Mouse (Mus musculus) neural tube, embryonic 12.5 days (tissue): Measurements from ENCODE around the gene Mcm5. TPM values are rescaled to one million over a fixed set of nuclear protein-coding genes. Genes with fewer than 3 reads are reported as not detected.

Experiments
- ATAC-seq: fragments of 200-750 bp; cut with Nextera tagmentation; 2 replicates; pipeline ENCODE4 v1.8.0; 2017; ENCODE audit warnings: low read depth, mild to moderate bottlenecking, moderate TSS enrichment, moderate library complexity; ENCODE audit not compliant: low FRiP score
- H3K27ac ChIP-seq: fragments of 300-500 bp; sonication (generic); 2 replicates; pipeline ENCODE4 v1.5.1; 2016
- H3K27me3 ChIP-seq: fragments of 300-500 bp; sonication (generic); replicated peaks from 2 replicates; pipeline ENCODE4 v1.6.1; 2016; ENCODE audit warnings: mild to moderate bottlenecking
- H3K36me3 ChIP-seq: fragments of 300-500 bp; sonication (generic); 2 replicates; pipeline ENCODE4 v1.6.1; 2016; ENCODE audit warnings: mild to moderate bottlenecking
- H3K4me1 ChIP-seq: fragments of 300-500 bp; sonication (generic); 2 replicates; pipeline ENCODE4 v1.6.1; 2016
- H3K4me2 ChIP-seq: fragments of 300-500 bp; sonication (generic); replicated peaks from 2 replicates; pipeline ENCODE4 v1.6.1; 2016; ENCODE audit warnings: mild to moderate bottlenecking
- H3K4me3 ChIP-seq: fragments of 300-500 bp; sonication (generic); 2 replicates; pipeline ENCODE4 v1.5.1; 2016
- H3K9ac ChIP-seq: fragments of 300-500 bp; sonication (generic); 2 replicates; pipeline ENCODE4 v1.6.1; 2016; ENCODE audit warnings: mild to moderate bottlenecking
- H3K9me3 ChIP-seq: fragments of 300-500 bp; sonication (generic); 2 replicates; pipeline ENCODE4 v1.6.1; 2016; ENCODE audit warnings: mild to moderate bottlenecking
- WGBS: fragments of 180-500 bp; shearing (Covaris S2); methylation state at CpG from one replicate; pipeline ENCODE4 v1.1.7; 2016; 5-methylcytosine and 5-hydroxymethylcytosine counted together
- polyA plus RNA-seq: library from polyadenylated mRNA; unstranded; fragments of >200 nt; fragmentation: Nextera tagmentation; extraction: Ambion mirVana; gene quantifications from 2 replicates; pipeline ENCODE4 v1.2.1, GENCODE M21; 2016

Gene Mcm5
- polyA plus RNA-seq, 1 experiment from 2014 or later, result 109 TPM

GRCm38 (mm10) chr8:75108527-75109235 lies 688 bp upstream of the Mcm5 start:
- WGBS, result under 1% methylated on average over 9 of the region's 9 CpGs
- peak; percentile 87 for ATAC-seq
- Histone ChIP-seq H3K4me2 (peak overlapping the region; percentile 79), H3K4me3 (peak overlapping the region; percentile 71), H3K27me3 (no peaks in the 10 kb centered on the region), H3K27ac (0 out of 2 replicates have a peak overlapping the region, but pooled peaks have one; percentile 8), H3K4me1 (peaks cover 19% of the 10 kb centered on the region), H3K36me3 (peaks cover 25% of the 10 kb centered on the region), H3K9ac (peak overlapping the region; percentile 66), H3K9me3 (no peaks in the 10 kb centered on the region)

- peaks cover 36% of the 10 kb centered on the region for H3K36me3 ChIP-seq
- no peaks in the 10 kb centered on the region for H3K27me3 ChIP-seq
- H3K9me3 ChIP-seq, result no peaks in the 10 kb centered on the region
- no peak for ATAC-seq
- WGBS, result 22% methylated on average over 13 of the region's 13 CpGs
- H3K4me2 ChIP-seq, result peak overlapping the region; percentile 75
- peak overlapping the region; percentile 71 for H3K4me3 ChIP-seq
- H3K27ac ChIP-seq, result no peak overlapping the region
- peak overlapping the region; percentile 63 for H3K9ac ChIP-seq
- peaks cover 19% of the 10 kb centered on the region for H3K4me1 ChIP-seq
Measured at GRCm38 (mm10) chr8:75110093-75110492, 724 bp downstream of the Mcm5 start.

- 98% methylated on average over 1 of the region's 1 CpGs for WGBS
- H3K27ac ChIP-seq, result no peak overlapping the region
- no peak overlapping the region for H3K9ac ChIP-seq
- ATAC-seq, result no peak
- no peaks in the 10 kb centered on the region for H3K4me1 ChIP-seq
- H3K9me3 ChIP-seq, result no peaks in the 10 kb centered on the region
- no peak overlapping the region for H3K4me2 ChIP-seq
- no peak overlapping the region for H3K4me3 ChIP-seq
- H3K27me3 ChIP-seq, result no peaks in the 10 kb centered on the region
- peaks cover 91% of the 10 kb centered on the region for H3K36me3 ChIP-seq
Measured at GRCm38 (mm10) chr8:75118505-75118904, 9.1 kb downstream of the Mcm5 start.

- H3K9me3 ChIP-seq, result no peaks in the 10 kb centered on the region
- H3K4me3 ChIP-seq, result no peak overlapping the region
- ATAC-seq, result no peak
- 91% methylated on average over 2 of the region's 2 CpGs for WGBS
- H3K4me1 ChIP-seq, result no peaks in the 10 kb centered on the region
- peaks cover 89% of the 10 kb centered on the region for H3K36me3 ChIP-seq
- no peaks in the 10 kb centered on the region for H3K27me3 ChIP-seq
- H3K4me2 ChIP-seq, result no peak overlapping the region
- no peak overlapping the region for H3K9ac ChIP-seq
- no peak overlapping the region for H3K27ac ChIP-seq
Measured at GRCm38 (mm10) chr8:75119287-75119686, 9.9 kb downstream of the Mcm5 start.

- Histone ChIP-seq H3K36me3 (peaks cover 88% of the 10 kb centered on the region), H3K27ac (no peak overlapping the region), H3K27me3 (no peaks in the 10 kb centered on the region), H3K4me1 (no peaks in the 10 kb centered on the region), H3K4me2 (no peak overlapping the region), H3K9me3 (no peaks in the 10 kb centered on the region), H3K9ac (no peak overlapping the region), H3K4me3 (no peak overlapping the region)
- no peak for ATAC-seq
- WGBS, result 95% methylated on average over 2 of the region's 2 CpGs
Measured at GRCm38 (mm10) chr8:75119747-75120146, 10.4 kb downstream of the Mcm5 start.

- no peak overlapping the region for H3K4me2 ChIP-seq
- ATAC-seq, result no peak
- no peak overlapping the region for H3K27ac ChIP-seq
- no peaks in the 10 kb centered on the region for H3K9me3 ChIP-seq
- no peaks in the 10 kb centered on the region for H3K4me1 ChIP-seq
- no peak overlapping the region for H3K4me3 ChIP-seq
- H3K27me3 ChIP-seq, result no peaks in the 10 kb centered on the region
- H3K9ac ChIP-seq, result no peak overlapping the region
- H3K36me3 ChIP-seq, result peaks cover 61% of the 10 kb centered on the region
- 34% methylated on average over 1 of the region's 1 CpGs for WGBS
Measured at GRCm38 (mm10) chr8:75127406-75127805, 18.0 kb downstream of the Mcm5 start.

GRCm38 (mm10) chr8:75132485-75132884 lies 23.1 kb downstream of the Mcm5 start:
- no peak for ATAC-seq
- Histone ChIP-seq H3K4me3 (no peak overlapping the region), H3K27me3 (no peaks in the 10 kb centered on the region), H3K36me3 (peaks cover 14% of the 10 kb centered on the region), H3K27ac (no peak overlapping the region), H3K9me3 (no peaks in the 10 kb centered on the region), H3K9ac (no peak overlapping the region), H3K4me2 (no peak overlapping the region), H3K4me1 (peaks cover 4% of the 10 kb centered on the region; the same call in 1 of the 2 replicates)
- 19% methylated on average over 3 of the region's 3 CpGs for WGBS

- H3K27me3 ChIP-seq, result no peaks in the 10 kb centered on the region
- no peak for ATAC-seq
- WGBS, result 71% methylated on average over 2 of the region's 2 CpGs
- H3K27ac ChIP-seq, result no peak overlapping the region
- H3K4me2 ChIP-seq, result no peak overlapping the region
- H3K9ac ChIP-seq, result no peak overlapping the region
- H3K9me3 ChIP-seq, result no peaks in the 10 kb centered on the region
- peaks cover 11% of the 10 kb centered on the region for H3K36me3 ChIP-seq
- H3K4me1 ChIP-seq, result peaks cover 4% of the 10 kb centered on the region; the same call in 1 of the 2 replicates
- no peak overlapping the region for H3K4me3 ChIP-seq
Measured at GRCm38 (mm10) chr8:75133399-75133798, 24.0 kb downstream of the Mcm5 start.

- no peak overlapping the region for H3K9ac ChIP-seq
- WGBS, result 56% methylated on average over 2 of the region's 2 CpGs
- peaks cover 4% of the 10 kb centered on the region; the same call in 1 of the 2 replicates for H3K4me1 ChIP-seq
- ATAC-seq, result no peak
- H3K4me2 ChIP-seq, result no peak overlapping the region
- H3K27ac ChIP-seq, result no peak overlapping the region
- H3K36me3 ChIP-seq, result 0 out of 2 replicates have a peak, but pooled peaks cover 3% of the 10 kb centered on the region
- H3K4me3 ChIP-seq, result no peak overlapping the region
- H3K9me3 ChIP-seq, result no peaks in the 10 kb centered on the region
- H3K27me3 ChIP-seq, result no peaks in the 10 kb centered on the region
Measured at GRCm38 (mm10) chr8:75134603-75135391, 25.4 kb downstream of the Mcm5 start.

- Histone ChIP-seq H3K4me3 (no peak overlapping the region), H3K4me1 (peaks cover 4% of the 10 kb centered on the region; the same call in 1 of the 2 replicates), H3K27me3 (no peaks in the 10 kb centered on the region), H3K4me2 (no peak overlapping the region), H3K9ac (no peak overlapping the region), H3K9me3 (no peaks in the 10 kb centered on the region), H3K27ac (no peak overlapping the region), H3K36me3 (no peaks in the 10 kb centered on the region)
- no peak for ATAC-seq
- WGBS, result 46% methylated on average over 1 of the region's 1 CpGs
Measured at GRCm38 (mm10) chr8:75135756-75136155, 26.4 kb downstream of the Mcm5 start.

- 85% methylated on average over 2 of the region's 2 CpGs for WGBS
- Histone ChIP-seq H3K27me3 (no peaks in the 10 kb centered on the region), H3K9me3 (no peaks in the 10 kb centered on the region), H3K9ac (no peak overlapping the region), H3K4me1 (peaks cover 4% of the 10 kb centered on the region; the same call in 1 of the 2 replicates), H3K4me2 (no peak overlapping the region), H3K4me3 (no peak overlapping the region), H3K36me3 (no peaks in the 10 kb centered on the region), H3K27ac (no peak overlapping the region)
- no peak for ATAC-seq
Measured at GRCm38 (mm10) chr8:75136256-75136655, 26.9 kb downstream of the Mcm5 start.

GRCm38 (mm10) chr8:75137536-75137935 lies 28.2 kb downstream of the Mcm5 start:
- Histone ChIP-seq H3K4me2 (no peak overlapping the region), H3K9ac (no peak overlapping the region), H3K27me3 (no peaks in the 10 kb centered on the region), H3K9me3 (no peaks in the 10 kb centered on the region), H3K4me1 (peaks cover 4% of the 10 kb centered on the region; the same call in 1 of the 2 replicates), H3K4me3 (no peak overlapping the region), H3K36me3 (no peaks in the 10 kb centered on the region), H3K27ac (no peak overlapping the region)
- ATAC-seq, result no peak
- 55% methylated on average over 3 of the region's 3 CpGs for WGBS
